Mouse (Mus musculus): Measurements from ENCODE around the gene Nudcd2. TPM values are rescaled to one million over a fixed set of nuclear protein-coding genes. Genes with fewer than 3 reads are reported as not detected.
A peak's percentile ranks its signal among the peaks of the same experiment; 100 is the strongest.

Nudcd2 gene
- polyA plus RNA-seq, 1 experiment from 2014 or later = 83.1 TPM

DNA sequence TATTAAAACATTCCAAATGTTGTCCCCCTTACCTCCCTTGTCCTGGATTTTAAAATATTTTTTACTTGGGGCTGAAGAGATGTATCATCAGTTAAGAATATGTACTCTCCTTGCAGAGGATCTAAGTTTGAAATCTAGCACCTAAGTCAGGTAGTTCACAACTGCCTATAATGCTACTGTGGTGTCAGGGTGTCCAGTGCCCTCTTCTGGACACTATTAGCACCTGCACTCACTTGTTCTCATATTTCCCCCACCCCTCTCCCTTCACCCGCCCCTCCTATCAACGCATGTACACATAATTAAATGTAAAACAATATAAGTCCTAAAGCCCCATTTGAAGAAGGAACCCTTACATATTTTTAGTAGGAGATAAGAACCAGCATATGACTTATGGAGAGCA is 29.9 kb downstream of the Nudcd2 start:
- Histone ChIP-seq H3K4me3 (ENCODE audit: low read depth, low read length) (no peak overlapping the region), H3K4me1 (replicated peaks; ENCODE audit: control insufficient read depth, insufficient read depth) (no peaks in the 10 kb centered on the region), H3K9me3 (ENCODE audit: control insufficient read depth, low read length) (no peaks in the 10 kb centered on the region), H3K27ac (replicated peaks) (no peak overlapping the region), H3K9ac (ENCODE audit: low read length) (no peak overlapping the region), H3K27me3 (ENCODE audit: control insufficient read depth, insufficient read depth, low read length) (no peaks in the 10 kb centered on the region), H3K4me2 (replicated peaks; ENCODE audit: low read depth) (no peak overlapping the region), H3K36me3 (ENCODE audit: control insufficient read depth, insufficient read depth, low read length) (no peaks in the 10 kb centered on the region)
- ATAC-seq (ENCODE audit: low FRiP score, low TSS enrichment) (no peak), DNase-seq (ENCODE audit: low spot score) (no peak)
- WGBS = 35% methylated on average over 2 of the region's 2 CpGs
- TF ChIP-seq CTCF (IDR thresholded peaks at IDR 0.05; ENCODE audit: low read depth) = peak; percentile 77
- TF ChIP-seq EP300 (optimal IDR thresholded peaks at IDR 0.05) = no peak

DNA sequence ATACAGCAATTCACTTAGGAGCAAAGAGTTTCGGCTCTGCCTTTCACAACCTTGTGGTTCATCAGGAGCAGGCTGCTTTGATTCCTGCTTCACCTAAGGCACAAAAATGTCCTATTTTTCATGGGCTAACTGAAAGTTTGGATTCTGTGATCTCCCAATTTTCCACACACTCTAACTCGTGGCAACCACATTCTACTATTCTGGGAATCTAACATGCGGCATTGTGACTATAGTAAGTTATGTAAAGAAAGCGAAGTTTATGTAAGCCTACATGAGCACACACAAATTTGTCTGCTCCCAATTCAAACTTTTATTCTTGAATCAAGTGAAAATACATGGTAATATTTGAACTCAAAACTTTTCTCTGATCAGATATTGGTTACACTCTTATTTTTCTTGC is 31.2 kb downstream of the Nudcd2 start:
- TF ChIP-seq EP300 (optimal IDR thresholded peaks at IDR 0.05) (no peak), CTCF (IDR thresholded peaks at IDR 0.05; ENCODE audit: low read depth) (no peak)
- WGBS = 75% methylated on average over 4 of the region's 4 CpGs
- Histone ChIP-seq H3K4me2 (replicated peaks; ENCODE audit: low read depth) (no peak overlapping the region), H3K4me1 (replicated peaks; ENCODE audit: control insufficient read depth, insufficient read depth) (no peaks in the 10 kb centered on the region), H3K36me3 (ENCODE audit: control insufficient read depth, insufficient read depth, low read length) (no peaks in the 10 kb centered on the region), H3K9me3 (ENCODE audit: control insufficient read depth, low read length) (no peaks in the 10 kb centered on the region), H3K27ac (replicated peaks) (no peak overlapping the region), H3K4me3 (ENCODE audit: low read depth, low read length) (no peak overlapping the region), H3K27me3 (ENCODE audit: control insufficient read depth, insufficient read depth, low read length) (no peaks in the 10 kb centered on the region), H3K9ac (ENCODE audit: low read length) (no peak overlapping the region)
- ATAC-seq (ENCODE audit: low FRiP score, low TSS enrichment) (no peak), DNase-seq (ENCODE audit: low spot score) (no peak)

DNA sequence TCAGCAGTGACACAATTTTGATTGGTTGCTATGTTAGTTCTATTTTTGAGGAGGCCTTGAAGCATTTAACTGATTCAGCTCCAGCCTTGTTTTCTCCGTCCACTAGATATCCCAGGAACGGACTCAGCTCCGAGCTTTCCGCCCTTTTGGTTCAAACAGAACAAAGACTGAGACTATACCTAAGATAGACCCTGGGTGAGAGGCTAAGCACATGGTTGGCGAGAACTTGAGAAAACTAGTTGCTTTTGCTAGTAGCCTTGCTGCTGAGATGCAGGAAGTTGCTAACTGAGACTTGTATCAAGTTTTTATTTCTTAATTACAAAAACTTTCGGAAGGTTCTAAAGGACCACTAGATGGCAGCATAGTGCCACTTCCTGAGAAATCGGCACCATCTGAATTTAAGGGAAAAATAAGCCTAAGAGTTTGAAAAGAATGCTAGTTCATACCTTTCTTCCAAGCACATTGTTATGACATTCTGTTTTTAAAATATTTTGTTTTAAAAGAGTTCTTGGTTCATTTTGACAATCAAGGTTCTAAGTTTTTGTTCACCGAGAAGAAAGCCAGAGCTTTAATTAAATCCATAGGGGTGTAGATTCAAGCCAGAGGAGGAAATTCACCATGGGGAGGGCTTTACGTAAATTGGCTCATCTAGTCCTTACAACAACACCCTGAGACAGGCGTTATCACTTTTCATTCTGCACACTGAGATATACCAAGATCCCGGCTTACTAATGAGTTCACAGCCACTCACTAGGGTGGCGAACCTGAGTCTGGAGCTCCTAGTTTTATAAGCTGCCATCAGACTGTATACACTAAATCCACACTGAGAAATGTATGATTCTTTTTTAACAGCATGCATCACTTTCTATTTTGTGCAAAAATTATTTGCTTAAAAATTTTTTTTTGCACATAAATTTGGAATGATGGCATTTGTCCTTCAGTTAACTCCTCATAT is 42.1 kb downstream of the Nudcd2 start:
- H3K9ac ChIP-seq (ENCODE audit: low read length) = no peak overlapping the region
- no peak overlapping the region for H3K27ac ChIP-seq (replicated peaks)
- H3K36me3 ChIP-seq (ENCODE audit: control insufficient read depth, insufficient read depth, low read length) = no peaks in the 10 kb centered on the region
- WGBS = 42% methylated on average over 12 of the region's 12 CpGs
- no peaks in the 10 kb centered on the region for H3K27me3 ChIP-seq (ENCODE audit: control insufficient read depth, insufficient read depth, low read length)
- no peaks in the 10 kb centered on the region for H3K9me3 ChIP-seq (ENCODE audit: control insufficient read depth, low read length)
- no peak for ATAC-seq (ENCODE audit: low FRiP score, low TSS enrichment)
- no peak for DNase-seq (ENCODE audit: low spot score)
- no peak overlapping the region for H3K4me3 ChIP-seq (ENCODE audit: low read depth, low read length)
- no peaks in the 10 kb centered on the region for H3K4me1 ChIP-seq (replicated peaks; ENCODE audit: control insufficient read depth, insufficient read depth)
- 0 out of 2 replicates have a peak overlapping the region, but pooled peaks have one; percentile 25 for H3K4me2 ChIP-seq (replicated peaks; ENCODE audit: low read depth)
- TF ChIP-seq CTCF (IDR thresholded peaks at IDR 0.05; ENCODE audit: low read depth) = peak; percentile 86
- no peak for TF ChIP-seq EP300 (optimal IDR thresholded peaks at IDR 0.05)

DNA sequence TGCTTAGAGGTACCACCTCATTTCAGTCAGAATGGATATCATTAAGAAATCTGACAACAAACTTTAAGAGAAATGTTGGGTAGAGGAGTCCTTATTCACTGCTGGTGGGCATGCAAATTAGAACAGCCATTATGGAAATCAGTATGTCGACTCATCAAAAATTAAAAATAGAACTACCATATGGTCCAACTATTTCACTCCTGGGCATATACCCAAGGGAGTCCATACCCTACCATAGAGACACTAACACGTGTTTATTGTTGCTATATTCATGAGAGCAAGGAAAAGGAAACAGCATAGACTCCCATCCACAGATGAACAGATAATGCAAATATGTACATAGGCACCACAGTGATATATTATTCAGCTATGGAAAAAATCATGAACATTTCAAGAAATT is 48.4 kb downstream of the Nudcd2 start:
- H3K4me1 ChIP-seq (replicated peaks; ENCODE audit: control insufficient read depth, insufficient read depth) = no peaks in the 10 kb centered on the region
- H3K4me2 ChIP-seq (replicated peaks; ENCODE audit: low read depth) = no peak overlapping the region
- H3K9me3 ChIP-seq (ENCODE audit: control insufficient read depth, low read length) = no peaks in the 10 kb centered on the region
- ATAC-seq (ENCODE audit: low FRiP score, low TSS enrichment) = no peak
- no peak overlapping the region for H3K27ac ChIP-seq (replicated peaks)
- no peak overlapping the region for H3K9ac ChIP-seq (ENCODE audit: low read length)
- WGBS = 74% methylated on average over 2 of the region's 2 CpGs
- no peaks in the 10 kb centered on the region for H3K36me3 ChIP-seq (ENCODE audit: control insufficient read depth, insufficient read depth, low read length)
- TF ChIP-seq EP300 (optimal IDR thresholded peaks at IDR 0.05) = no peak
- no peak overlapping the region for H3K4me3 ChIP-seq (ENCODE audit: low read depth, low read length)
- DNase-seq (ENCODE audit: low spot score) = no peak
- no peaks in the 10 kb centered on the region for H3K27me3 ChIP-seq (ENCODE audit: control insufficient read depth, insufficient read depth, low read length)

DNA sequence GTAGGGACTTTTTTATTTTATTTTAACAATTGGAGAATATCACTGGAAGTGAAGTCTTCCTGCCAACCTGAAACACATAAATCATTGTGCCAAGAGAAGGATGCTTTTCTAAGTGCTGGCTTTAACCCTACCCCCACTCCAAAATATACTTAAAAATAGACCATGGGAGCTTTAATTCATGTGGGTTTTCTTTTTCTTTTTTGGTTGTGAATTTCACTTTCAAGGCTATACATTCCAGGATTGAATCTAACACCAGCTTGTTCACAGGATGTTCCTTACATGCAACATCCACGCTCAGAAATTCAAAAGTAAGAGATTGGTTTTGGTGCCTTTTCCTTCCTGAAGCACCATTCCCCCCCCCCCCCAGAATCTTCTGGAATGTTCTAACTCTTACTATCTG is 49.9 kb downstream of the Nudcd2 start:
- no peak for DNase-seq (ENCODE audit: low spot score)

GRCm38 (mm10) chr11:40784326-40784725 is 50.9 kb downstream of the Nudcd2 start:
- Histone ChIP-seq H3K27ac (replicated peaks) (no peak overlapping the region), H3K27me3 (ENCODE audit: control insufficient read depth, insufficient read depth, low read length) (no peaks in the 10 kb centered on the region), H3K36me3 (ENCODE audit: control insufficient read depth, insufficient read depth, low read length) (no peaks in the 10 kb centered on the region), H3K4me1 (replicated peaks; ENCODE audit: control insufficient read depth, insufficient read depth) (no peaks in the 10 kb centered on the region), H3K4me2 (replicated peaks; ENCODE audit: low read depth) (no peak overlapping the region), H3K9ac (ENCODE audit: low read length) (no peak overlapping the region), H3K9me3 (ENCODE audit: control insufficient read depth, low read length) (no peaks in the 10 kb centered on the region), H3K4me3 (ENCODE audit: low read depth, low read length) (no peak overlapping the region)
- ATAC-seq (ENCODE audit: low FRiP score, low TSS enrichment) = no peak
- TF ChIP-seq CTCF (IDR thresholded peaks at IDR 0.05; ENCODE audit: low read depth) (no peak), EP300 (optimal IDR thresholded peaks at IDR 0.05) (no peak)
- DNase-seq (ENCODE audit: low spot score) = no peak
- WGBS = 59% methylated on average over 8 of the region's 8 CpGs

More for the DNA sequence above, 49.9 kb downstream of the Nudcd2 start:
- no peak overlapping the region for H3K9ac ChIP-seq (ENCODE audit: low read length)
- H3K4me3 ChIP-seq (ENCODE audit: low read depth, low read length) = no peak overlapping the region
- H3K4me1 ChIP-seq (replicated peaks; ENCODE audit: control insufficient read depth, insufficient read depth) = no peaks in the 10 kb centered on the region
- H3K36me3 ChIP-seq (ENCODE audit: control insufficient read depth, insufficient read depth, low read length) = no peaks in the 10 kb centered on the region
- no peak overlapping the region for H3K27ac ChIP-seq (replicated peaks)
- no peak for ATAC-seq (ENCODE audit: low FRiP score, low TSS enrichment)
- H3K9me3 ChIP-seq (ENCODE audit: control insufficient read depth, low read length) = no peaks in the 10 kb centered on the region
- H3K4me2 ChIP-seq (replicated peaks; ENCODE audit: low read depth) = no peak overlapping the region
- no peaks in the 10 kb centered on the region for H3K27me3 ChIP-seq (ENCODE audit: control insufficient read depth, insufficient read depth, low read length)
- 96% methylated on average over 1 of the region's 1 CpGs for WGBS
- no peak for TF ChIP-seq EP300 (optimal IDR thresholded peaks at IDR 0.05)
- TF ChIP-seq CTCF (IDR thresholded peaks at IDR 0.05; ENCODE audit: low read depth) = no peak

Data from stomach, postnatal 0 days (tissue).